ENCODE assay signal across 9 mouse cellular contexts in genomic region chr3:31309371-31309933, GRCm38 (mm10). TPM values are rescaled to one million over a fixed set of nuclear protein-coding genes. Genes with fewer than 3 reads are reported as not detected.
DNase-seq lines count a peak whose midpoint lies in the region; ATAC-seq lines count a peak whose summit lies in the region.
"Had no signal": no experiment of that assay in that cellular context is flagged by ENCODE, and none has a peak within 500 bp of the region (broad histone marks: within the 10 kb centered on the region; RNA-seq: fewer than 3 reads in every experiment).

No protein-coding gene starts in this region.

- no peak overlapping the region for H3K9ac ChIP-seq in embryonic facial prominence, embryonic 13.5 days
- peak overlapping the region; percentile 52 for H3K9ac ChIP-seq in neural tube, embryonic 12.5 days

- peak; percentile 5 for DNase-seq in thymus, postnatal 4 days
- no peak for DNase-seq in thymus, postnatal 10 days (ENCODE audit: low spot score in 2 of 2)
- peak; percentile 23 to 43 for DNase-seq in layer of hippocampus, adult 8-10 months (ENCODE audit: low spot score in 2 of 2)
- DNase-seq in gastrocnemius, adult 18-20 months (ENCODE audit: low spot score) = no peak
- DNase-seq in gastrocnemius, adult 8-10 months (ENCODE audit: low spot score in 2 of 2) = no peak
- no peak for DNase-seq in heart, adult 8-10 months (ENCODE audit: low spot score)

- H3K4me2 ChIP-seq in embryonic facial prominence, embryonic 13.5 days = peak overlapping the region; percentile 45
- H3K4me2 ChIP-seq in neural tube, embryonic 12.5 days (replicated peaks) = peak overlapping the region; percentile 67

- WGBS in embryonic facial prominence, embryonic 13.5 days = 1% methylated on average over 36 of the region's 36 CpGs
- WGBS in neural tube, embryonic 12.5 days = 1% methylated on average over 36 of the region's 36 CpGs

- peak overlapping the region; percentile 26 for H3K4me3 ChIP-seq in embryonic facial prominence, embryonic 13.5 days
- H3K4me3 ChIP-seq in neural tube, embryonic 12.5 days = peak overlapping the region; percentile 51

- no peaks in the 10 kb centered on the region for H3K36me3 ChIP-seq in embryonic facial prominence, embryonic 13.5 days
- no peaks in the 10 kb centered on the region for H3K36me3 ChIP-seq in neural tube, embryonic 12.5 days

- no peak overlapping the region for H3K27ac ChIP-seq in embryonic facial prominence, embryonic 13.5 days
- H3K27ac ChIP-seq in neural tube, embryonic 12.5 days = no peak overlapping the region

- no peak for ATAC-seq in embryonic facial prominence, embryonic 13.5 days (ENCODE audit: insufficient number of reproducible peaks, insufficient read depth, low FRiP score, low TSS enrichment, low read depth)
- peak; percentile 72 for ATAC-seq in neural tube, embryonic 12.5 days (ENCODE audit: low FRiP score, low read depth)

- peaks cover 8% of the 10 kb centered on the region for H3K4me1 ChIP-seq in embryonic facial prominence, embryonic 13.5 days
- peaks cover 5% of the 10 kb centered on the region; the same call in 1 of the 2 replicates for H3K4me1 ChIP-seq in neural tube, embryonic 12.5 days

- H3K9me3 ChIP-seq in embryonic facial prominence, embryonic 13.5 days = no peaks in the 10 kb centered on the region
- H3K9me3 ChIP-seq in neural tube, embryonic 12.5 days = no peaks in the 10 kb centered on the region

- H3K27me3 ChIP-seq in embryonic facial prominence, embryonic 13.5 days = peaks cover 45% of the 10 kb centered on the region
- H3K27me3 ChIP-seq in neural tube, embryonic 12.5 days (replicated peaks) = peaks cover 20% of the 10 kb centered on the region

RNA-seq across cellular contexts. Expression of gene Slc7a14, which starts 0.7 kb away (rescaled TPM):
- 0.07 and 0.21 TPM in 2 replicates for polyA plus RNA-seq in embryonic facial prominence, embryonic 13.5 days (2015; fragmentation: Nextera tagmentation; extraction: Ambion mirVana)
- 10 to 100 TPM; 76.7 to 94.1 (median 87.1) TPM for total RNA-seq in layer of hippocampus, adult 8-10 months (2022)
- polyA plus RNA-seq in neural tube, embryonic 12.5 days (2016; fragmentation: Nextera tagmentation; extraction: Ambion mirVana) = 2.4 and 2.7 TPM in 2 replicates
- under 1 TPM in 1 of 2 experiments, not detected in 1; 0.02 TPM for total RNA-seq in gastrocnemius, adult 18-20 months (2021)
- total RNA-seq in gastrocnemius, adult 8-10 months (2022) = under 1 TPM in 3 of 4 experiments, not detected in 1; 0.02 to 0.05 (median 0.05) TPM
- total RNA-seq in heart, adult 8-10 months (2022) = under 1 TPM in 3 of 4 experiments, not detected in 1; 0.08 to 0.22 (median 0.09) TPM
- polyA plus RNA-seq: spleen, adult 2 months had no signal

Comparison
In these comparisons a context has a peak if more than half of its experiments do, and no peak if none do; other contexts are left out.
1. DNase-seq: peak in thymus, postnatal 4 days (single experiment) and layer of hippocampus, adult 8-10 months (2 of 2); none in thymus, postnatal 10 days (0 of 2), gastrocnemius, adult 18-20 months (single experiment), gastrocnemius, adult 8-10 months (0 of 2) and heart, adult 8-10 months (single experiment).
2. RNA of gene Slc7a14, which starts 0.7 kb away (total RNA-seq): 76.7 to 94.1 TPM in layer of hippocampus, adult 8-10 months; 0.08 to 0.22 TPM in heart, adult 8-10 months, 0.02 to 0.05 TPM in gastrocnemius, adult 8-10 months and 0.02 TPM in gastrocnemius, adult 18-20 months; every median in the first group is over 10 times any median in the second.